Mouse (Mus musculus): Measurements from ENCODE around the gene Mov10l1. TPM values are rescaled to one million over a fixed set of nuclear protein-coding genes. Genes with fewer than 3 reads are reported as not detected.
A peak's percentile ranks its signal among the peaks of the same experiment; 100 is the strongest.

The Mov10l1 gene
- polyA plus RNA-seq, 1 experiment from 2014 or later = 69.4 TPM

- H3K4me3 ChIP-seq = no peak overlapping the region
- H3K27me3 ChIP-seq = peaks cover 82% of the 10 kb centered on the region
- H3K4me1 ChIP-seq (replicated peaks) = peaks cover 16% of the 10 kb centered on the region
- 83% methylated on average over 5 of the region's 5 CpGs for WGBS
- H3K4me2 ChIP-seq = no peak overlapping the region
- no peak overlapping the region for H3K27ac ChIP-seq
- H3K9me3 ChIP-seq (replicated peaks) = no peaks in the 10 kb centered on the region
- H3K9ac ChIP-seq = no peak overlapping the region
- no peak for ATAC-seq (replicated peaks; ENCODE audit: insufficient number of reproducible peaks, insufficient read depth, low FRiP score, low read depth)
- no peaks in the 10 kb centered on the region for H3K36me3 ChIP-seq
These were observed 79.8 kb downstream of the Mov10l1 start for GRCm38 (mm10) chr15:89062518-89062910.

GRCm38 (mm10) chr15:89063001-89063400, 80.3 kb downstream of the Mov10l1 start:
- H3K4me2 ChIP-seq = no peak overlapping the region
- no peak overlapping the region for H3K9ac ChIP-seq
- 77% methylated on average over 7 of the region's 7 CpGs for whole genome bisulfite sequencing
- H3K4me3 ChIP-seq = no peak overlapping the region
- peaks cover 83% of the 10 kb centered on the region for H3K27me3 ChIP-seq
- H3K36me3 ChIP-seq = no peaks in the 10 kb centered on the region
- H3K4me1 ChIP-seq (replicated peaks) = peaks cover 18% of the 10 kb centered on the region
- no peak overlapping the region for H3K27ac ChIP-seq
- no peak for ATAC-seq (replicated peaks; ENCODE audit: insufficient number of reproducible peaks, insufficient read depth, low FRiP score, low read depth)
- no peaks in the 10 kb centered on the region for H3K9me3 ChIP-seq (replicated peaks)

- WGBS = 69% methylated on average over 6 of the region's 6 CpGs
- Histone ChIP-seq H3K4me3 (no peak overlapping the region), H3K9ac (no peak overlapping the region), H3K27ac (no peak overlapping the region), H3K27me3 (peaks cover 84% of the 10 kb centered on the region), H3K4me2 (no peak overlapping the region), H3K36me3 (no peaks in the 10 kb centered on the region), H3K4me1 (replicated peaks) (peaks cover 18% of the 10 kb centered on the region), H3K9me3 (replicated peaks) (no peaks in the 10 kb centered on the region)
- no peak for ATAC-seq (replicated peaks; ENCODE audit: insufficient number of reproducible peaks, insufficient read depth, low FRiP score, low read depth)
These were observed 80.8 kb downstream of the Mov10l1 start for GRCm38 (mm10) chr15:89063536-89063935.

GRCm38 (mm10) chr15:89064891-89065290, 82.2 kb downstream of the Mov10l1 start:
- Histone ChIP-seq H3K4me3 (no peak overlapping the region), H3K9ac (no peak overlapping the region), H3K27ac (no peak overlapping the region), H3K27me3 (peaks cover 81% of the 10 kb centered on the region), H3K4me2 (no peak overlapping the region), H3K36me3 (no peaks in the 10 kb centered on the region), H3K9me3 (replicated peaks) (no peaks in the 10 kb centered on the region), H3K4me1 (replicated peaks) (peaks cover 10% of the 10 kb centered on the region)
- no peak for ATAC-seq (replicated peaks; ENCODE audit: insufficient number of reproducible peaks, insufficient read depth, low FRiP score, low read depth)
- WGBS = 90% methylated on average over 5 of the region's 5 CpGs

- Histone ChIP-seq H3K4me3 (peak overlapping the region; percentile 24), H3K9ac (peak overlapping the region; percentile 33; the same call in 1 of the 2 replicates), H3K27me3 (peaks cover 56% of the 10 kb centered on the region), H3K36me3 (no peaks in the 10 kb centered on the region), H3K4me2 (peak overlapping the region; percentile 50), H3K9me3 (replicated peaks) (no peaks in the 10 kb centered on the region), H3K27ac (no peak overlapping the region), H3K4me1 (replicated peaks) (peaks cover 9% of the 10 kb centered on the region)
- ATAC-seq (replicated peaks; ENCODE audit: insufficient number of reproducible peaks, insufficient read depth, low FRiP score, low read depth) = no peak
- 28% methylated on average over 35 of the region's 35 CpGs for WGBS
These were observed 84.9 kb downstream of the Mov10l1 start for GRCm38 (mm10) chr15:89067609-89068008.

- H3K4me1 ChIP-seq (replicated peaks) = peaks cover 14% of the 10 kb centered on the region
- H3K4me3 ChIP-seq = peak overlapping the region; percentile 24
- no peaks in the 10 kb centered on the region for H3K9me3 ChIP-seq (replicated peaks)
- no peak overlapping the region for H3K27ac ChIP-seq
- peak overlapping the region; percentile 50 for H3K4me2 ChIP-seq
- no peak for ATAC-seq (replicated peaks; ENCODE audit: insufficient number of reproducible peaks, insufficient read depth, low FRiP score, low read depth)
- H3K9ac ChIP-seq = no peak overlapping the region
- peaks cover 50% of the 10 kb centered on the region for H3K27me3 ChIP-seq
- WGBS = 35% methylated on average over 26 of the region's 26 CpGs
- H3K36me3 ChIP-seq = no peaks in the 10 kb centered on the region
These were observed 85.5 kb downstream of the Mov10l1 start for GRCm38 (mm10) chr15:89068226-89068625.

GRCm38 (mm10) chr15:89069336-89069840, 86.7 kb downstream of the Mov10l1 start:
- no peaks in the 10 kb centered on the region for H3K36me3 ChIP-seq
- no peak overlapping the region for H3K9ac ChIP-seq
- 73% methylated on average over 19 of the region's 19 CpGs for WGBS
- ATAC-seq (replicated peaks; ENCODE audit: insufficient number of reproducible peaks, insufficient read depth, low FRiP score, low read depth) = no peak
- no peak overlapping the region for H3K4me2 ChIP-seq
- H3K27ac ChIP-seq = no peak overlapping the region
- H3K9me3 ChIP-seq (replicated peaks) = no peaks in the 10 kb centered on the region
- peaks cover 25% of the 10 kb centered on the region for H3K4me1 ChIP-seq (replicated peaks)
- no peak overlapping the region for H3K4me3 ChIP-seq
- H3K27me3 ChIP-seq = peaks cover 41% of the 10 kb centered on the region

GRCm38 (mm10) chr15:89070606-89071005, 87.9 kb downstream of the Mov10l1 start:
- Histone ChIP-seq H3K27ac (no peak overlapping the region), H3K4me3 (no peak overlapping the region), H3K4me2 (no peak overlapping the region), H3K9me3 (replicated peaks) (no peaks in the 10 kb centered on the region), H3K9ac (no peak overlapping the region), H3K27me3 (peaks cover 38% of the 10 kb centered on the region), H3K36me3 (no peaks in the 10 kb centered on the region), H3K4me1 (replicated peaks) (peaks cover 35% of the 10 kb centered on the region)
- no peak for ATAC-seq (replicated peaks; ENCODE audit: insufficient number of reproducible peaks, insufficient read depth, low FRiP score, low read depth)
- 71% methylated on average over 24 of the region's 24 CpGs for WGBS

- WGBS = 45% methylated on average over 10 of the region's 10 CpGs
- Histone ChIP-seq H3K9ac (0 out of 2 replicates have a peak overlapping the region, but pooled peaks have one; percentile 20), H3K9me3 (replicated peaks) (no peaks in the 10 kb centered on the region), H3K27ac (peak overlapping the region; percentile 97), H3K4me1 (replicated peaks) (peaks cover 51% of the 10 kb centered on the region), H3K27me3 (peaks cover 4% of the 10 kb centered on the region; the same call in 1 of the 2 replicates), H3K4me2 (peak overlapping the region; percentile 87), H3K36me3 (no peaks in the 10 kb centered on the region), H3K4me3 (peak overlapping the region; percentile 77)
- no peak; the same call in 1 of the 2 replicates for ATAC-seq (replicated peaks; ENCODE audit: insufficient number of reproducible peaks, insufficient read depth, low FRiP score, low read depth)
These were observed 91.4 kb downstream of the Mov10l1 start for GRCm38 (mm10) chr15:89073993-89074603.

GRCm38 (mm10) chr15:89074613-89075477, 92.1 kb downstream of the Mov10l1 start, which contains the start of gene Trabd:
Gene Trabd (plus strand): TSS chr15:89075124.
- H3K9ac ChIP-seq = peak within 1 kb of the TSS; percentile 84
- H3K4me3 ChIP-seq = peak within 1 kb of the TSS; percentile 77
- H3K4me2 ChIP-seq = peak within 1 kb of the TSS; percentile 87
- H3K27me3 ChIP-seq = no peaks in the 10 kb centered on the region; the same call in 1 of the 2 replicates
- no peaks in the 10 kb centered on the region for H3K9me3 ChIP-seq (replicated peaks)
- peaks cover 51% of the 10 kb centered on the region for H3K4me1 ChIP-seq (replicated peaks)
- 15% methylated on average over 11 of the region's 11 CpGs for WGBS
- no peaks in the 10 kb centered on the region for H3K36me3 ChIP-seq
- H3K27ac ChIP-seq = peak within 1 kb of the TSS; percentile 97
- no peak for ATAC-seq (replicated peaks; ENCODE audit: insufficient number of reproducible peaks, insufficient read depth, low FRiP score, low read depth)

GRCm38 (mm10) chr15:89075478-89076147, 92.9 kb downstream of the Mov10l1 start:
- peak; percentile 88 for ATAC-seq (replicated peaks; ENCODE audit: insufficient number of reproducible peaks, insufficient read depth, low FRiP score, low read depth)
- WGBS = under 1% methylated on average over 57 of the region's 59 CpGs
- peaks cover 51% of the 10 kb centered on the region for H3K4me1 ChIP-seq (replicated peaks)

More at GRCm38 (mm10) chr15:89075478-89076147, 92.9 kb downstream of the Mov10l1 start:
- H3K27me3 ChIP-seq = no peaks in the 10 kb centered on the region
- peak overlapping the region; percentile 97 for H3K27ac ChIP-seq
- H3K9ac ChIP-seq = peak overlapping the region; percentile 84
- H3K9me3 ChIP-seq (replicated peaks) = no peaks in the 10 kb centered on the region
- H3K36me3 ChIP-seq = no peaks in the 10 kb centered on the region
- H3K4me3 ChIP-seq = peak overlapping the region; percentile 77
- H3K4me2 ChIP-seq = peak overlapping the region; percentile 87

All from heart, embryonic 15.5 days (tissue).